Mouse (Mus musculus): ENCODE measurements around the gene Ubxn2a. TPM values are rescaled to one million over a fixed set of nuclear protein-coding genes. Genes with fewer than 3 reads are reported as not detected.
"Not testable (repeated sequence)": the region's sequence is repeated elsewhere in the genome, so short reads cannot be mapped to it uniquely, and the experiment has no call there.

Gene Ubxn2a
- polyA plus RNA-seq, 1 experiment from 2014 or later, result 23.1 TPM

DNA sequence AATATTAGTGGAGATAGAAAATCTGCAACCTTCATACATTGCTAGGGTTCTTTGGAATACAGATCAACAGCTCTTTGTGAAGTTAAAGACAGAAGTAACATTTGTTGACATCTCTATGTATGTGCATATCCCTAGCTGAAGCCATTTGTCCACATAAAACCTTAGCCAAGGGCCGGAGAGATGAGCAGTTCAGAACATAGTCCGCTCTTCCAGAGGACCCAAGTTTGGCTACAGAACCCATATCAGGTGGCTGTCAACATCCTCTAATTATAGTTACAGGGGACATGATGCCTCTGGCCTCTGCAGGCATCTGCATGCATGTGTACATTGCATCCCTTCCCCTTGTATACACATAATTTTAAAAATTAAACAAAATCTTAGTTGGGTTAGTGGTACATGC lies 18.3 kb downstream of the Ubxn2a start:
- Histone ChIP-seq H3K4me2 (ENCODE audit: low read depth, severe bottlenecking) (no peak overlapping the region), H3K36me3 (ENCODE audit: control insufficient read depth, insufficient read depth, low read length) (peaks cover 2% of the 10 kb centered on the region; the same call in 1 of the 2 replicates), H3K4me3 (ENCODE audit: low read depth, low read length) (no peak overlapping the region), H3K9ac (ENCODE audit: low read length) (no peak overlapping the region), H3K27ac (replicated peaks; ENCODE audit: low read depth, low read length) (no peak overlapping the region), H3K27me3 (ENCODE audit: control insufficient read depth, insufficient read depth, low read length) (no peaks in the 10 kb centered on the region), H3K4me1 (ENCODE audit: control insufficient read depth, insufficient read depth, low read length) (no peaks in the 10 kb centered on the region), H3K9me3 (ENCODE audit: control insufficient read depth, low read length) (no peaks in the 10 kb centered on the region)
- ATAC-seq (ENCODE audit: insufficient number of reproducible peaks, low FRiP score, low TSS enrichment, low read depth) (no peak), DNase-seq (ENCODE audit: low spot score) (no peak)
- 97% methylated on average over 2 of the region's 2 CpGs for WGBS

DNA sequence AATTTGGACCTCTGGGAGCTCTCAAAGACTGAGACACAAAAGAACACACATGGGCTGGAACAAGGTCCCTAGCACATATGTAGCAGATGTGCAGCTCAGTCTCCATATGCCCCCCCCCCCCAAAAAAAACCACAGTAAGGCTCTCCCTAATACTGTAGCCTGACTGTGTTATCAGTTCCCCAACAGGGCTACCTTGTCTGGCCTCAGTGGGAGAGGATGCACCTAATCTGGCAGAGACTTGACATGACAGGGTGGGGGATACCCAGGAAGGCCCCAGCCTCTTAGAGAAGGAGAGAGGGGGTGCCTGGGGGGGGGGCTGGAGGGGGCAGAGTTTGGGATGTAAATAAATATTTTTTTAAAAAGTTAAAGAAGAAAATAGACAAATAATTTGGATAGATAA lies 18.8 kb downstream of the Ubxn2a start:
- DNase-seq (ENCODE audit: low spot score), result no peak
- peaks cover 2% of the 10 kb centered on the region; the same call in 1 of the 2 replicates for H3K36me3 ChIP-seq (ENCODE audit: control insufficient read depth, insufficient read depth, low read length)
- H3K9ac ChIP-seq (ENCODE audit: low read length), result no peak overlapping the region
- no peaks in the 10 kb centered on the region for H3K4me1 ChIP-seq (ENCODE audit: control insufficient read depth, insufficient read depth, low read length)
- H3K27me3 ChIP-seq (ENCODE audit: control insufficient read depth, insufficient read depth, low read length), result no peaks in the 10 kb centered on the region
- no peaks in the 10 kb centered on the region for H3K9me3 ChIP-seq (ENCODE audit: control insufficient read depth, low read length)
- no peak overlapping the region for H3K4me3 ChIP-seq (ENCODE audit: low read depth, low read length)
- H3K4me2 ChIP-seq (ENCODE audit: low read depth, severe bottlenecking), result no peak overlapping the region
- ATAC-seq (ENCODE audit: insufficient number of reproducible peaks, low FRiP score, low TSS enrichment, low read depth), result no peak
- no peak overlapping the region for H3K27ac ChIP-seq (replicated peaks; ENCODE audit: low read depth, low read length)

DNA sequence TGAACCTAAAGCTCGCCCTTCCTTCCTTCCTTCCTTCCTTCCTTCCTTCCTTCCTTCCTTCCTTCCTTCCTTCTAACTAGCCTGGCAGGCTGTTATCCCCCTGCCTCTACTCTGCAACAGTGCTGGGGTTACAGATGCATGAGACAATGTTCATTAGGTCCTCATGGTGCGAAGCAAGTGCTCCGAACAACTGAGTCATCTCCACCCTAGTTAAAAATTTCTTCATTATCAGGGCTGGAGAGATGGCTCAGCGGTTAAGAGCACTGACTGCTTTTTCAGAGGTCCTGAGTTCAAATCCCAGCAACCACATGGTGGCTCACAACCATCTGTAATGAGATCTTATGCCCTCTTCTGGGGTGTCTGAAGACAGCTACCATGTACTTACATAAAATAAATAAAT lies 20.9 kb downstream of the Ubxn2a start:
- DNase-seq (ENCODE audit: low spot score); H3K36me3 ChIP-seq (ENCODE audit: control insufficient read depth, insufficient read depth, low read length); H3K27ac ChIP-seq (replicated peaks; ENCODE audit: low read depth, low read length); H3K9me3 ChIP-seq (ENCODE audit: control insufficient read depth, low read length); H3K9ac ChIP-seq (ENCODE audit: low read length); H3K4me2 ChIP-seq (ENCODE audit: low read depth, severe bottlenecking); H3K4me1 ChIP-seq (ENCODE audit: control insufficient read depth, insufficient read depth, low read length); H3K27me3 ChIP-seq (ENCODE audit: control insufficient read depth, insufficient read depth, low read length); H3K4me3 ChIP-seq (ENCODE audit: low read depth, low read length); ATAC-seq (ENCODE audit: insufficient number of reproducible peaks, low FRiP score, low TSS enrichment, low read depth): not testable (repeated sequence)
- WGBS, result 97% methylated on average over 4 of the region's 4 CpGs

DNA sequence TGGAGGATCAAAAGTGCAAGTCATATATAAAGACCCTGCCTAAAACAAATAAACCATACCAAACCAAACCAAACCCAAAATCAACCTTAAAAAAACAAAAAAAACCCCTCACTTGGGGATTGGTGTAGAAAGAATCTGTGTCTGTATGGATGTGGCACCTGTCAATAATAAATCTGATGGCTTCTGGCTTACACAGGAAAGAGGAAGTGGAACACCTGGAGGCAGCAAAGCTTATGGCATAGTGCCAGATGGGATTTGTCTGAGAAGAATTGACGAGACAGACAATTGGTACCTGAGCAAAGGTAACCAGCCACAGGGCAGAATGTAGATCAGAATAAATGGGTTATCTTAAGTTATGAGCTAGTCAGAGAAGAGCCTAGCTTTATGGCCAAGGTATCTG lies 22.4 kb downstream of the Ubxn2a start:
- Histone ChIP-seq H3K4me3 (ENCODE audit: low read depth, low read length) (no peak overlapping the region), H3K27ac (replicated peaks; ENCODE audit: low read depth, low read length) (no peak overlapping the region), H3K9me3 (ENCODE audit: control insufficient read depth, low read length) (no peaks in the 10 kb centered on the region), H3K4me2 (ENCODE audit: low read depth, severe bottlenecking) (no peak overlapping the region), H3K4me1 (ENCODE audit: control insufficient read depth, insufficient read depth, low read length) (no peaks in the 10 kb centered on the region), H3K9ac (ENCODE audit: low read length) (no peak overlapping the region), H3K27me3 (ENCODE audit: control insufficient read depth, insufficient read depth, low read length) (no peaks in the 10 kb centered on the region), H3K36me3 (ENCODE audit: control insufficient read depth, insufficient read depth, low read length) (peaks cover 2% of the 10 kb centered on the region; the same call in 1 of the 2 replicates)
- WGBS, result 69% methylated on average over 1 of the region's 1 CpGs
- DNase-seq (ENCODE audit: low spot score) (no peak), ATAC-seq (ENCODE audit: insufficient number of reproducible peaks, low FRiP score, low TSS enrichment, low read depth) (no peak)

DNA sequence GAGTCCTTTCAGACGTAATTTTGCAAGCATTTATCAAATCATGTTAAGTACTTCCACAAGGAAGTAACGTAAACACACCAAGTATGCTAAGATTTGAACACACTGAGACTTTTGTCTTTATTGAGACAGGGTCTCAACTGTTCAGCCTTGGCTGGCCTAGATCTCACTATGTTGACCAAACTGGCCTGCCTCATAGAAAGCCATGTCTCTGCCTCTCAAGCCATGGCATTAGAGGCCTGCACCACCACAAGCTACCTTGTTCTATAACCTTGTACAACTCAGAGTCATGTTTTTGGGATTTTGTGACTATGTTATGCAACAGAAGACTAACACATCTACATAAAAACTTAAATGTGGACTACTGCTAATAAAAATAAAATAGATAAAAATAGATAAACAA lies 25.4 kb downstream of the Ubxn2a start:
- peaks cover 2% of the 10 kb centered on the region; the same call in 1 of the 2 replicates for H3K36me3 ChIP-seq (ENCODE audit: control insufficient read depth, insufficient read depth, low read length)
- WGBS, result 90% methylated on average over 2 of the region's 2 CpGs
- ATAC-seq (ENCODE audit: insufficient number of reproducible peaks, low FRiP score, low TSS enrichment, low read depth), result no peak
- H3K27me3 ChIP-seq (ENCODE audit: control insufficient read depth, insufficient read depth, low read length), result no peaks in the 10 kb centered on the region
- no peak for DNase-seq (ENCODE audit: low spot score)
- H3K4me3 ChIP-seq (ENCODE audit: low read depth, low read length), result no peak overlapping the region
- no peak overlapping the region for H3K4me2 ChIP-seq (ENCODE audit: low read depth, severe bottlenecking)
- no peak overlapping the region for H3K9ac ChIP-seq (ENCODE audit: low read length)
- H3K9me3 ChIP-seq (ENCODE audit: control insufficient read depth, low read length), result no peaks in the 10 kb centered on the region
- H3K4me1 ChIP-seq (ENCODE audit: control insufficient read depth, insufficient read depth, low read length), result no peaks in the 10 kb centered on the region
- no peak overlapping the region for H3K27ac ChIP-seq (replicated peaks; ENCODE audit: low read depth, low read length)

DNA sequence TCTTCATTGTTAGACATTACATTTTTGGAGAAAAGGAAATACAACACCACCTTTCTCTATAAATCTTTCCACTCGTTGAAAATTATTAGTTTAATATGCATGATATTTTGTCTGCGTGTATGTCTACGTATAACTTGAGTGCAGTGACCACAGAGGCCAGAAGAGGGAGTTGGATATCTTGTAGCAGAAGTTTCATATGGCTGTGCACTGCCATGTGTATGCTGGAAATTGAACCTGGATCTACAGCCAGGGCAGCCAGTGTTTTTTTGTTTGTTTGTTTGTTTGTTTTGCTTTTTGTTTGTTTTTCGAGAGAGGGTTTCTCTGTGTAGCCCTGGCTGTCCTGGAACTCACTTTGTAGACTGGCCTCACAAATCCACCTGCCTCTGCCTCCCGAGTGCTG lies 28.5 kb downstream of the Ubxn2a start:
- Histone ChIP-seq H3K36me3 (ENCODE audit: control insufficient read depth, insufficient read depth, low read length) (peaks cover 2% of the 10 kb centered on the region; the same call in 1 of the 2 replicates), H3K4me2 (ENCODE audit: low read depth, severe bottlenecking) (no peak overlapping the region), H3K9ac (ENCODE audit: low read length) (no peak overlapping the region), H3K27ac (replicated peaks; ENCODE audit: low read depth, low read length) (no peak overlapping the region), H3K27me3 (ENCODE audit: control insufficient read depth, insufficient read depth, low read length) (no peaks in the 10 kb centered on the region), H3K9me3 (ENCODE audit: control insufficient read depth, low read length) (no peaks in the 10 kb centered on the region), H3K4me3 (ENCODE audit: low read depth, low read length) (no peak overlapping the region), H3K4me1 (ENCODE audit: control insufficient read depth, insufficient read depth, low read length) (peaks cover under 1% of the 10 kb centered on the region; the same call in 1 of the 2 replicates)
- WGBS, result 95% methylated on average over 5 of the region's 5 CpGs
- DNase-seq (ENCODE audit: low spot score) (no peak), ATAC-seq (ENCODE audit: insufficient number of reproducible peaks, low FRiP score, low TSS enrichment, low read depth) (no peak)

DNA sequence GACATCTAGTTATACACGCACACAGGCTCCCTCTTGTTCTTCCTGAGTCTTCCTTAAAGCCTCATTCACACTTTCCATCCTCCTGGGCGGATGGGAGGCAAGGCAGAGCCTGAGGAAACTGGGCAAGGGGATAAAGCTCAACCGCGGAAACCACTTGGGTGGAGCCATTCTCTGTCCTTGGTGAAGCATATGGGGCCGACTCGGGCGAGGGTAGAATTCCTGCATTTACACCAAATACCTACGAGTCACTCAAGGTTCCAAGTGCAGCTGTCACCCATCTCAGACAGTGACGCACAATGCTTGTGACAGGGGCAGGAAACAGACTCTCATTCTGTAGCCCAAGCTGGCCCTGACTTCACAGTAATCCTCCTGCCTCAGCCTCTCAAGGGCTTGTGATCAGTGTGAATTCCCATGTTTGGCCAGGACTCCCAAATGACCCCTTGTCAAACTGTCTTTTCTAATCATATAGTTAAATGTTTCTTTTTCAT lies 29.2 kb downstream of the Ubxn2a start:
- Histone ChIP-seq H3K27me3 (ENCODE audit: control insufficient read depth, insufficient read depth, low read length) (no peaks in the 10 kb centered on the region), H3K27ac (replicated peaks; ENCODE audit: low read depth, low read length) (no peak overlapping the region), H3K36me3 (ENCODE audit: control insufficient read depth, insufficient read depth, low read length) (peaks cover 2% of the 10 kb centered on the region; the same call in 1 of the 2 replicates), H3K9me3 (ENCODE audit: control insufficient read depth, low read length) (no peaks in the 10 kb centered on the region), H3K4me2 (ENCODE audit: low read depth, severe bottlenecking) (no peak overlapping the region), H3K4me3 (ENCODE audit: low read depth, low read length) (no peak overlapping the region), H3K4me1 (ENCODE audit: control insufficient read depth, insufficient read depth, low read length) (peaks cover 4% of the 10 kb centered on the region), H3K9ac (ENCODE audit: low read length) (no peak overlapping the region)
- 79% methylated on average over 9 of the region's 9 CpGs for WGBS
- DNase-seq (ENCODE audit: low spot score), result no peak
- ATAC-seq (ENCODE audit: insufficient number of reproducible peaks, low FRiP score, low TSS enrichment, low read depth), result no peak

DNA sequence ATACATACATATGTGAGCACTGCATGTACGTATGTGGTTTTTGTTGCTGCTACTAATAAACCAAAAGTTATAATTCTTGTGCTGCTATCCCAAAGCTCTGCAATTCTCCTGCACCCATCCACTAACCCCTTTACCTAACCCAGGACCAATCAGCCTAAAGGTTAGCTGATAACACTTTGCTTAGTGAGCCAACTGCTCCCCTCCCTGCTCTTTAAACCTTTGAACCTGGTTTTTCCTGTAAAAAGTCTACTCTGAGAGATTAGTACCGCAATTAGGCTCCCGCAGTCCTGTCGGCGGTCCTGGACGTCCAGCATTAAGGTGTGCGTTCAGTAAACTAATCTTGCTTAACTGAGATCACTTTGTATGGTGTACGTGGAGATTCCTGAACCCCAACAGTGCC lies 31.9 kb downstream of the Ubxn2a start:
- no peak overlapping the region for H3K9ac ChIP-seq (ENCODE audit: low read length)
- no peak overlapping the region for H3K4me2 ChIP-seq (ENCODE audit: low read depth, severe bottlenecking)
- ATAC-seq (ENCODE audit: insufficient number of reproducible peaks, low FRiP score, low TSS enrichment, low read depth), result no peak
- H3K9me3 ChIP-seq (ENCODE audit: control insufficient read depth, low read length), result no peaks in the 10 kb centered on the region
- H3K4me3 ChIP-seq (ENCODE audit: low read depth, low read length), result no peak overlapping the region
- 86% methylated on average over 8 of the region's 8 CpGs for WGBS
- no peaks in the 10 kb centered on the region; the same call in 1 of the 2 replicates for H3K36me3 ChIP-seq (ENCODE audit: control insufficient read depth, insufficient read depth, low read length)
- DNase-seq (ENCODE audit: low spot score), result no peak
- H3K4me1 ChIP-seq (ENCODE audit: control insufficient read depth, insufficient read depth, low read length), result peaks cover 4% of the 10 kb centered on the region
- H3K27me3 ChIP-seq (ENCODE audit: control insufficient read depth, insufficient read depth, low read length), result 0 out of 2 replicates have a peak, but pooled peaks cover 2% of the 10 kb centered on the region
- H3K27ac ChIP-seq (replicated peaks; ENCODE audit: low read depth, low read length), result no peak overlapping the region

Data from limb, embryonic 11.5 days (tissue).